Mouse (Mus musculus) brain, embryonic 14.5 days (tissue): ENCODE results near the gene Lrig3.

ENCODE experiments used
- CTCF ChIP-seq: fragments of 200-500 bp; IDR thresholded peaks from 2 replicates; pipeline ENCODE4 v1.5.1; 2012; ENCODE audit warnings: inconsistent platforms, mild to moderate bottlenecking, moderate library complexity, borderline replicate concordance; ENCODE audit not compliant: insufficient read depth, insufficient read length; ENCODE audit errors: extremely low read depth
- POLR2A ChIP-seq: fragments of 200-500 bp; IDR thresholded peaks from 2 replicates; pipeline ENCODE4 v1.6.1; 2012; ENCODE audit warnings: mild to moderate bottlenecking, inconsistent platforms, borderline replicate concordance; ENCODE audit not compliant: poor library complexity, insufficient read depth, insufficient read length, severe bottlenecking; ENCODE audit errors: extremely low read depth

DNA sequence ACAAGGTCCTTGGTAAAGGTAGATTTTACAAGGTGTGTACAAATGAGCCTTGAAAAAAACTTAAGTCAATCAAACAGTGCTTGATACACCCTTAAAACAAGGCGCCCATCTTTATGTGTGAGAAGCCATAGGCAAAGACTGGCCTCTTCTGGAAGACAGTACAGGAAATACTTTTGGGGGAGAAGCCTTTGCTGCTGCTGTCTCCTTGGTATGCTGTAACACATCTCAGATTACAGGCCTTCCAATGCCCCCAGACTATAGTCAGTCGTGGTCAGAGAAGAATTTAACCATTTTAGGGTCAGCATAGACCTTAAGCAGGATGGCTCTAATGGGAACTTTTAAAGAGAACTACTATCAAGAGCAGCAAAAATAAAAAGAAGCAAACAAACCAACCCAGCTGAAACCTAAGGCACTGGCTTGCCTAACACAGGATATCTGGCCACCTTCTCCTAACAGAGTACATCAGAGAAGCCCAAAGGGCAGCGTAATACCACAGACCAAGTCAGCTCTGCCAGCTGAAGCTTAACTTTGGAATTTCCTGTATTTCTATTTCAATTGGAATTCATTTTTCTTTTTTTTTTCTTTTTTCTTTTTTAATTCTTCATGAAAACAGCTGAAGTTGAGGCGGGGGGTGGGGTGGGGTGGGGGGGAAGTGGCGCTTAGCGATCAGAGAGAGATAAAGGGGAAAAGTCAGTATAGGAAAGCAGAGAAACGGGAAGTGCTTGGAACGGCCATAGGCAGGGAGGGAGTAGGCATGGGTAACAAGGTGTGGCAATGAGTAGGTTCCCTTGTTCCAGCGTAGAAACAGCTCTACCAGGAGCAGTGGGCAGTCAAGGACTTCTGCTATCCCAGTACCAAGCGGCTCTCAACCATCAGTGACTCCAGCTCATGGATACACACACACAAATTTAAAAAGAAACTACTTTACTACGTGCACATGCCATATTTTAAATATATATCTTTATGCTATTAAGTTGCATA, 28.2 kb upstream of the Lrig3 start:
- TF ChIP-seq CTCF: no peak
- no peak for TF ChIP-seq POLR2A
